Mouse (Mus musculus) intestine, embryonic 14.5 days (tissue): ENCODE results near the gene Glp2r. TPM values are rescaled to one million over a fixed set of nuclear protein-coding genes. Genes with fewer than 3 reads are reported as not detected.

Experiments
- ATAC-seq: fragments of 200-750 bp; cut with Nextera tagmentation; replicated peaks from 2 replicates; pipeline ENCODE4 v1.8.0; 2017; ENCODE audit warnings: low read depth, moderate number of reproducible peaks, moderate TSS enrichment, moderate library complexity; ENCODE audit not compliant: low FRiP score, low TSS enrichment
- DNase-seq: peaks from one replicate; pipeline ENCODE4 v3.0.0-alpha.2; 2018; ENCODE audit warnings: low spot score
- H3K27ac ChIP-seq: fragments of 300-500 bp; sonication (generic); 2 replicates; pipeline ENCODE4 v1.5.1; 2014; ENCODE audit warnings: low read depth, mild to moderate bottlenecking, control low read depth
- H3K27me3 ChIP-seq: fragments of 300-500 bp; sonication (generic); replicated peaks from 2 replicates; pipeline ENCODE4 v1.6.1; 2014; ENCODE audit warnings: low read length, control low read depth; ENCODE audit not compliant: control insufficient read depth, insufficient read depth
- H3K36me3 ChIP-seq: fragments of 300-500 bp; sonication (generic); 2 replicates; pipeline ENCODE4 v1.6.1; 2014; ENCODE audit warnings: low read length, control low read depth; ENCODE audit not compliant: control insufficient read depth, insufficient read depth
- H3K4me1 ChIP-seq: fragments of 300-500 bp; sonication (generic); replicated peaks from 2 replicates; pipeline ENCODE4 v1.6.1; 2014; ENCODE audit warnings: low read length, control low read depth, mixed read lengths; ENCODE audit not compliant: control insufficient read depth, insufficient read depth
- H3K4me2 ChIP-seq: fragments of 300-500 bp; sonication (generic); 2 replicates; pipeline ENCODE4 v1.6.1; 2014; ENCODE audit warnings: low read length
- H3K4me3 ChIP-seq: fragments of 300-500 bp; sonication (generic); 2 replicates; pipeline ENCODE4 v1.5.1; 2014; ENCODE audit warnings: low read depth, low read length, control low read depth, mixed read lengths
- H3K9ac ChIP-seq: fragments of 300-500 bp; sonication (generic); 2 replicates; pipeline ENCODE4 v1.6.1; 2014; ENCODE audit warnings: mild to moderate bottlenecking, low read length
- H3K9me3 ChIP-seq: fragments of 300-500 bp; sonication (generic); 2 replicates; pipeline ENCODE4 v1.6.1; 2016; ENCODE audit warnings: low read length, control low read depth; ENCODE audit not compliant: control insufficient read depth
- WGBS: fragments of 180-500 bp; shearing (Covaris S2); extraction: QIAGEN DNeasy Blood & Tissue Kit; methylation state at CpG from one replicate; pipeline ENCODE4 v1.1.7; 2014; 5-methylcytosine and 5-hydroxymethylcytosine counted together
- polyA plus RNA-seq: library from polyadenylated mRNA; unstranded; fragments of >200 nt; fragmentation: Nextera tagmentation; extraction: Ambion mirVana; gene quantifications from 2 replicates; pipeline ENCODE4 v1.2.1, GENCODE M21; 2014

The Glp2r gene
- polyA plus RNA-seq, 1 experiment from 2014 or later, result 3.6 TPM

DNA sequence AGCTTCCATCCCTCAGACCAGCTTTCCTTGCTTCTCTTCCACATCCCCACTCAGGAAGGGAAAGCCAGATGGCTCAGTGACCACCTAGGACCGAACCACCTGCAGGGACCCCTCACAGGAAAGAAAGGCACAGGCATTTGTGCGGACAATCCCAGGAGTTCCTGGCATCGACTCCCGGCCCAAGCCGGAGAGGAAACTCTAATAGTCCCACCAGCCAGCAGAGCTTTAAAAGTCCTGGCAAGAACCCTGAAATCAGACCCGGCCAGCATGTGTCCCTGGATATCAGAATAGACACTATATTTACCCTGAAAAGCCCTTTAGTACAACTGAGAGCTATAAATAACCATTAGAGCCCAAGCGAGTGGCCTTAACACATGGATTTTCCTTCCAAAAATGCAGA, 27.0 kb upstream of the Glp2r start, which contains the start of gene Dhrs7c:
Dhrs7c (plus strand) TSS at position 257 of the 400 bp plus-strand sequence.
- 80% methylated on average over 7 of the region's 7 CpGs for WGBS
- ATAC-seq (no peak), DNase-seq (no peak)
- Histone ChIP-seq H3K9me3 (no peaks in the 10 kb centered on the region), H3K27me3 (no peaks in the 10 kb centered on the region), H3K4me2 (no peak within 1 kb of the TSS), H3K9ac (no peak within 1 kb of the TSS), H3K4me3 (no peak within 1 kb of the TSS), H3K36me3 (no peaks in the 10 kb centered on the region), H3K27ac (no peak within 1 kb of the TSS), H3K4me1 (no peaks in the 10 kb centered on the region)

DNA sequence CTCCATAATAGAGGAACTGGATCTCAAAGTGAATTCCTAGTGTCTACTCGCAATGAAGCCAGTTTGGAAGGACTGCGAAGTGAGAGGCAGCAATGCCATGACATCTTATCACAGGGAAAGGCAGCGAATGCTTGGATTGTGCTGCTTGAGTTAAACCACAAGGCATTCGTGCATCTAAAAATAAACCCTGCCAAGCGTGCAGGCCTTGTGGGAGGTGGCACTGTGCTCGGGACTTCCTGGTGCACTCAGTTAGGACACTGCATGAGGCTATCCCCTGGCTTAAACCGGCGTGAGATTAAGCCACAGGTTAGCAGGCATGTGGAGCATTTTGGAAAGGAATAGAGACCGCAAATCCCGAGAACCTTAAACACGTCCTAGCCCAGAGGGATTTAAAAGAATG, 19.2 kb upstream of the Glp2r start:
- no peak for DNase-seq
- H3K36me3 ChIP-seq, result no peaks in the 10 kb centered on the region
- ATAC-seq, result no peak
- no peaks in the 10 kb centered on the region for H3K27me3 ChIP-seq
- 74% methylated on average over 11 of the region's 11 CpGs for WGBS
- no peaks in the 10 kb centered on the region for H3K4me1 ChIP-seq
- no peak overlapping the region for H3K4me3 ChIP-seq
- H3K9ac ChIP-seq, result no peak overlapping the region
- no peak overlapping the region for H3K4me2 ChIP-seq
- H3K27ac ChIP-seq, result no peak overlapping the region
- no peaks in the 10 kb centered on the region for H3K9me3 ChIP-seq

DNA sequence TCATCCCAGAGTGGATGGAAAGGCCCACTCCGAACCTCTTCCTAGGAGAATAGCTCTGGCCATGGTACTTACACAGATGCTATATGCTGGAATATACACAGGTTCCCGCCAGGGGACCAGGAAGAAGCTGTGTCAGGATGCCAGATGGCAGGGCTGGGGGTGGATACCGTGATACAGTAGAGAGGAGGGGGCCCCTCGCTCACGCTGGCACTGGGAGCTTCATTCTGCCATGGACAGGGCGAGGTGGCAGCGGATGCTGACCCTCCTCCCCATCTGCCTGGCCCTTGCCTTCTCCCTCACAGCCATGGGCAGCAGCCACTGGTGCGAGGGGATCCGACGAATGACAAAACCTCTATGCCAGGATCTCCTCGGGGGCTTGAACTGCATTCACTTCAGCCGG, 3.4 kb upstream of the Glp2r start, which contains the start of gene Gsg1l2:
Gsg1l2 (plus strand) TSS at position 230 of the 400 bp plus-strand sequence.
- WGBS, result 83% methylated on average over 12 of the region's 12 CpGs
- H3K4me1 ChIP-seq, result no peaks in the 10 kb centered on the region
- H3K36me3 ChIP-seq, result no peaks in the 10 kb centered on the region
- H3K9me3 ChIP-seq, result no peaks in the 10 kb centered on the region
- H3K9ac ChIP-seq, result no peak within 1 kb of the TSS
- H3K4me2 ChIP-seq, result no peak within 1 kb of the TSS
- no peaks in the 10 kb centered on the region for H3K27me3 ChIP-seq
- no peak for DNase-seq
- ATAC-seq, result no peak
- no peak within 1 kb of the TSS for H3K4me3 ChIP-seq
- H3K27ac ChIP-seq, result no peak within 1 kb of the TSS

DNA sequence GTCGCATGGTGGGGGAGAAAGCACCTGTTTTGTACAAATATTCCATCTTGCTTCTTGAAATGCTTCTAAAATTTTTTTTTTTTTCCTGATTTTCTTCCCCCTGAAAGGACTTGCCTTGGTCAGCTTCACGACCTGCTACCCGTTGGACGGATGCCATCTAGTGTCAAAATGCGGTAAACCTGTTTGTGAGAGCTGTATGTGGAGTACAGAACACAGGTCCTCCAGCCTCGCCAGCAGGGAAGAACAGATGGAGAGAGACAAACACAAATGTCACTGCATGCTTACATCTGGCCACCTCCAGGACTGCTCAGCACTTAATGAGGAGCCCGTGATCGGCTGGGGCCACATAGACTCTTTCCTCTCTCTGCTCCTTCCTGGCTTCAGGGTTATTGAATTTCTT, 1.6 kb upstream of the Glp2r start:
- DNase-seq (peak; percentile 71), ATAC-seq (no peak)
- Histone ChIP-seq H3K9ac (no peak overlapping the region), H3K4me3 (no peak overlapping the region), H3K36me3 (no peaks in the 10 kb centered on the region), H3K4me2 (no peak overlapping the region), H3K4me1 (peaks cover 10% of the 10 kb centered on the region), H3K27me3 (no peaks in the 10 kb centered on the region), H3K27ac (no peak overlapping the region), H3K9me3 (no peaks in the 10 kb centered on the region)
- WGBS, result 14% methylated on average over 8 of the region's 8 CpGs

- Histone ChIP-seq H3K9me3 (no peaks in the 10 kb centered on the region), H3K27ac (no peak overlapping the region), H3K9ac (no peak overlapping the region), H3K4me3 (no peak overlapping the region), H3K4me1 (peaks cover 10% of the 10 kb centered on the region), H3K36me3 (no peaks in the 10 kb centered on the region), H3K4me2 (no peak overlapping the region), H3K27me3 (no peaks in the 10 kb centered on the region)
- no peak for ATAC-seq
- WGBS, result 80% methylated on average over 2 of the region's 2 CpGs
- no peak for DNase-seq
These were observed 738 bp upstream of the Glp2r start for GRCm38 (mm10) chr11:67771691-67772090.

- Histone ChIP-seq H3K9me3 (no peaks in the 10 kb centered on the region), H3K4me3 (no peak overlapping the region), H3K4me1 (no peaks in the 10 kb centered on the region), H3K4me2 (no peak overlapping the region), H3K9ac (no peak overlapping the region), H3K36me3 (no peaks in the 10 kb centered on the region), H3K27ac (no peak overlapping the region), H3K27me3 (no peaks in the 10 kb centered on the region)
- ATAC-seq (no peak), DNase-seq (no peak)
- 63% methylated on average over 15 of the region's 15 CpGs for WGBS
These were observed 13.4 kb downstream of the Glp2r start for GRCm38 (mm10) chr11:67757373-67758167.

DNA sequence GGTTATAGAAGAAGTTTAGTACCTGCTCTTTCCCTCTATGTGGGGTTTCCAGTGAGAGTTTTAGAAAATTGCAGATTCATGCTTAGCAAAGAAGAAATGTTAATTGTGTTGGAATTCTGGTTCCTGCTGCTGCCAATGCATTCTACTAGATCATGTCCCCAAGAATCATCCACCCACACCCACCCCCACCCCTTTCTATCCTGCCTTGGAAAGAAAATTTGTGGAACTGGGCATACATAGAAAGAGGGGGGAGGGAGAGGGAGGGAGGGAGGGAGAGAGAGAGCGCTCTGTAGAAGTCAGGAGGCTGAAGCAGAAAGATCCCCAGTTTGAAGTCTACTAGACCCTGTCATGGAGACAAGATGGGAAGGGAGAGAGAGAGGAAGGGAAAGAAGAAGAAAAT, 14.7 kb downstream of the Glp2r start:
- Histone ChIP-seq H3K9me3 (no peaks in the 10 kb centered on the region), H3K36me3 (no peaks in the 10 kb centered on the region), H3K4me3 (no peak overlapping the region), H3K27me3 (no peaks in the 10 kb centered on the region), H3K4me2 (no peak overlapping the region), H3K4me1 (no peaks in the 10 kb centered on the region), H3K9ac (no peak overlapping the region), H3K27ac (no peak overlapping the region)
- WGBS, result 100% methylated on average over 1 of the region's 1 CpGs
- DNase-seq (no peak), ATAC-seq (no peak)

DNA sequence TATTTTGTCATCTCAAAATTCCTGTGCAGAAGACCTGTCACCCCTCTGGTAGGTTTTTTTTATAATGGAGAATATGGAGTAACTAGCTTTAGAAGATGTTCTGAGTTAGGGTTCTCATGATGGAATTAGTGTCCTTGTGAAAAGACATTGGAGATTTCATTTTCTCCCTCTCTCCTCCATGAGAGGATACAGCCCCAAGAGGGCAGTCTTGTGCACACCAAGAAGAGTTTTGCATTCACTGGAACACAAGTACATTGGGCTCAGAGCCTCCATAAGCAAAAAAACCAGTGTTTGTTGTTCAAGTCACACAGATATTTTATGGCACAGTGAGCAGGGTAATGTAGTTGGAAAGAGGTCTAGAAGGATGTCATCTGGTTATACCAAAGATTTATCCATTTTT, 29.4 kb downstream of the Glp2r start:
- DNase-seq, result no peak
- Histone ChIP-seq H3K9ac (no peak overlapping the region), H3K9me3 (no peaks in the 10 kb centered on the region), H3K36me3 (no peaks in the 10 kb centered on the region), H3K27ac (no peak overlapping the region), H3K4me1 (no peaks in the 10 kb centered on the region), H3K4me2 (no peak overlapping the region), H3K4me3 (no peak overlapping the region), H3K27me3 (no peaks in the 10 kb centered on the region)
- no peak for ATAC-seq

- Histone ChIP-seq H3K4me1 (no peaks in the 10 kb centered on the region), H3K36me3 (no peaks in the 10 kb centered on the region), H3K9ac (no peak overlapping the region), H3K27ac (no peak overlapping the region), H3K4me2 (no peak overlapping the region), H3K4me3 (no peak overlapping the region), H3K9me3 (no peaks in the 10 kb centered on the region), H3K27me3 (no peaks in the 10 kb centered on the region)
- WGBS, result 47% methylated on average over 5 of the region's 5 CpGs
- ATAC-seq (no peak), DNase-seq (no peak)
These were observed 32.0 kb downstream of the Glp2r start for GRCm38 (mm10) chr11:67738846-67739490.
